Mouse (Mus musculus) kidney, adult 2 months (tissue): ENCODE data around the gene Camk2n2. TPM values are rescaled to one million over a fixed set of nuclear protein-coding genes. Genes with fewer than 3 reads are reported as not detected.
A peak's percentile ranks its signal among the peaks of the same experiment; 100 is the strongest.

ENCODE experiments used
- DNase-seq: peaks from one replicate; pipeline ENCODE4 v3.0.0; 2021
- H3K27ac ChIP-seq: fragments of 200-500 bp; 2 replicates; pipeline ENCODE4 v1.5.1; 2012; ENCODE audit warnings: low read depth, low read length, control low read depth, inconsistent platforms; ENCODE audit not compliant: insufficient read depth
- H3K27me3 ChIP-seq: fragments of 200-500 bp; replicated peaks from 2 replicates; pipeline ENCODE4 v1.6.1; 2012; ENCODE audit warnings: mild to moderate bottlenecking, moderate library complexity, low read length, inconsistent platforms; ENCODE audit not compliant: control insufficient read depth, insufficient read depth
- H3K36me3 ChIP-seq: fragments of 200-500 bp; 2 replicates; pipeline ENCODE4 v1.6.1; 2012; ENCODE audit warnings: mild to moderate bottlenecking, moderate library complexity, low read length, inconsistent platforms; ENCODE audit not compliant: control insufficient read depth, insufficient read depth
- H3K4me1 ChIP-seq: fragments of 200-500 bp; 2 replicates; pipeline ENCODE4 v1.6.1; 2011; ENCODE audit warnings: low read length; ENCODE audit not compliant: control insufficient read depth, insufficient read depth
- H3K4me3 ChIP-seq: fragments of 200-500 bp; 2 replicates; pipeline ENCODE4 v1.5.1; 2011; ENCODE audit warnings: mild to moderate bottlenecking, low read depth, low read length, control low read depth; ENCODE audit not compliant: insufficient read depth
- CTCF ChIP-seq: fragments of 200-500 bp; conservative IDR thresholded peaks from 2 replicates; pipeline ENCODE4 v1.5.1; 2011; ENCODE audit warnings: low read depth, mild to moderate bottlenecking, control low read depth, low read length, moderate library complexity, mixed read lengths; ENCODE audit not compliant: insufficient read depth, insufficient read length
- POLR2A ChIP-seq: fragments of 200-500 bp; IDR thresholded peaks from one replicate; pipeline ENCODE4 v1.6.1; 2011; ENCODE audit warnings: low read depth, low read length, control low read depth
- WGBS: fragments of 180-500 bp; shearing (Covaris S2); methylation state at CpG from one replicate; pipeline ENCODE4 v1.1.7; 2018; 5-methylcytosine and 5-hydroxymethylcytosine counted together
- polyA plus RNA-seq: library from polyadenylated mRNA; depleted of rRNA; stranded (reverse); fragments of >200 nt; gene quantifications from 2 replicates; pipeline ENCODE4 v1.2.3, GENCODE M21; 2012

Gene Camk2n2
- polyA plus RNA-seq, 1 experiment, result 5.8 TPM

- 70% methylated on average over 9 of the region's 9 CpGs for WGBS
- TF ChIP-seq POLR2A (no peak), CTCF (no peak)
Measured at GRCm38 (mm10) chr16:20604705-20605104, 16.4 kb downstream of the Camk2n2 start.

DNA sequence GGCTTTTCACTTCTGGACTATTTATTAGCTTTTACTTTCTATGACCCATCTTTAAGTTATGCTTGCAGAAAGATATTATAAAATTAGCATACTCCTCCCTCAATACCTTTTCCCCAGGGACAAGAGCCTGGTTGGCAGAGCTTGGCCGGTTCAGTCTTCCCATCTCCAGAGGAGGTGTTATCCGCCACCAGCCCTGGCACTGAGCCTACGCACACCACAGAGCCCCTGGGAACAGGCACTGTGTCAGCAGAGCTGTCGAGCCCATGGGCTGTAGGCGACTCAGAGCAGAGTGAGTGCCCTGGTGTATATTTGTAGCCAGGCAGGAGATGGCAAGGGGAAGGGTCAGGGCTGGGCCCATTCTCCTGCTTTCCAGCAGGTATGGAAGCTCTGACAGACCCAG is 20.6 kb downstream of the Camk2n2 start:
- Histone ChIP-seq H3K4me1 (no peaks in the 10 kb centered on the region), H3K4me3 (no peak overlapping the region), H3K27me3 (no peaks in the 10 kb centered on the region), H3K27ac (no peak overlapping the region), H3K36me3 (no peaks in the 10 kb centered on the region)
- TF ChIP-seq CTCF (no peak), POLR2A (no peak)
- 63% methylated on average over 5 of the region's 5 CpGs for WGBS
- DNase-seq, result no peak

More at GRCm38 (mm10) chr16:20604705-20605104, 16.4 kb downstream of the Camk2n2 start:
- Histone ChIP-seq H3K4me3 (no peak overlapping the region), H3K27me3 (no peaks in the 10 kb centered on the region), H3K36me3 (no peaks in the 10 kb centered on the region), H3K4me1 (no peaks in the 10 kb centered on the region), H3K27ac (no peak overlapping the region)
- no peak for DNase-seq

GRCm38 (mm10) chr16:20596687-20597441 is 24.2 kb downstream of the Camk2n2 start:
- Histone ChIP-seq H3K4me3 (no peak overlapping the region), H3K4me1 (no peaks in the 10 kb centered on the region), H3K27ac (no peak overlapping the region), H3K27me3 (no peaks in the 10 kb centered on the region), H3K36me3 (no peaks in the 10 kb centered on the region)
- DNase-seq, result no peak
- no peak for TF ChIP-seq POLR2A
- TF ChIP-seq CTCF, result no peak
- 38% methylated on average over 7 of the region's 7 CpGs for WGBS

DNA sequence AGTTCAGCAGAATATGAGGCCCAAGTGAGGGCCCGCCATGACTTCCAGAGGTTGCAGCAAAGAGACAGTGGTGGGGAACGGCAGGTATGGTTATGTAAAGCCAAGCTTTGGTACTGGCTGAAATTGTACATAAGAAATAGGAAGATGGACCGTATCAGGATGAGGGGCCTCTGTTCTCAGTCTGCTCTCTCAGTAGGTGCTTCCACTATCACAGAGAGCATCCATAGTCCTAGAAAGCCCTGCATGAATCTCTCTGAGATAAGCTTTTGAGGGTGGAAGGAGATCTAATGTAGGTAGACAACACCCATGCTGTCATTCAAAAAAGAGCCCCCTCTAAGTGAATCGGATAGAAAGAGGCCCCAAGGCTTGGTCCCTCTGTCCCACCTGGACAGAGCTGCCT is 25.4 kb downstream of the Camk2n2 start:
- H3K27me3 ChIP-seq, result no peaks in the 10 kb centered on the region; the same call in 1 of the 2 replicates
- no peaks in the 10 kb centered on the region for H3K36me3 ChIP-seq
- 87% methylated on average over 4 of the region's 4 CpGs for WGBS
- no peak for DNase-seq
- no peak overlapping the region for H3K27ac ChIP-seq
- H3K4me1 ChIP-seq, result no peaks in the 10 kb centered on the region
- TF ChIP-seq POLR2A, result no peak
- no peak for TF ChIP-seq CTCF
- H3K4me3 ChIP-seq, result no peak overlapping the region

- Histone ChIP-seq H3K4me1 (no peaks in the 10 kb centered on the region), H3K27ac (no peak overlapping the region), H3K4me3 (no peak overlapping the region), H3K27me3 (no peaks in the 10 kb centered on the region; the same call in 1 of the 2 replicates), H3K36me3 (no peaks in the 10 kb centered on the region)
- DNase-seq, result no peak
- TF ChIP-seq CTCF (no peak), POLR2A (no peak)
- WGBS, result 84% methylated on average over 7 of the region's 7 CpGs
Measured at GRCm38 (mm10) chr16:20595060-20595673, 25.9 kb downstream of the Camk2n2 start.

GRCm38 (mm10) chr16:20591076-20591705 is 29.9 kb downstream of the Camk2n2 start:
- TF ChIP-seq CTCF (no peak), POLR2A (no peak)
- Histone ChIP-seq H3K4me1 (no peaks in the 10 kb centered on the region), H3K27me3 (no peaks in the 10 kb centered on the region; the same call in 1 of the 2 replicates), H3K4me3 (no peak overlapping the region), H3K36me3 (no peaks in the 10 kb centered on the region), H3K27ac (no peak overlapping the region)
- WGBS, result 5% methylated on average over 48 of the region's 48 CpGs
- DNase-seq, result no peak

DNA sequence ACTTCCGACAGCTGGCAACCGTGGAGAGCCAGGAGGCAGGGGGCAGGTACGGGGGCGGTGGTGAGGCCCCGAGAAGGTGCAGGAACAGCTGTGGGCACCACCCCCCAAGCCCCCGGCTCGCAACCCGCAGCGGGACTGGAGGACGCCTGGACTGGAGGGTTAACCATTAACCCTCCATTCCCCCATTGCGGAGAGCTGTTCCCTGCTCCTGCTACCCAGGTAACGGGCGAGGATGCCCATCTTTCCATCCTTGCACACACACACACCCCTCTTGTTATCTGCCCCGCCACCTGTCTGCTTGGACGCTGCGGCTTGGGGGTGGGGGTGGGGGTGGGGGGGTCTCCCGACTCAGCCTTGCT is 30.4 kb downstream of the Camk2n2 start:
- Histone ChIP-seq H3K4me3 (peak overlapping the region; percentile 6; the same call in 1 of the 2 replicates), H3K27me3 (no peaks in the 10 kb centered on the region; the same call in 1 of the 2 replicates), H3K36me3 (no peaks in the 10 kb centered on the region), H3K4me1 (no peaks in the 10 kb centered on the region), H3K27ac (no peak overlapping the region)
- peak; percentile 18 for DNase-seq
- TF ChIP-seq POLR2A (no peak), CTCF (no peak)
- WGBS, result under 1% methylated on average over 17 of the region's 17 CpGs
